Mouse (Mus musculus): ENCODE measurements around the gene Slc35d1. TPM values are rescaled to one million over a fixed set of nuclear protein-coding genes. Genes with fewer than 3 reads are reported as not detected.
"Not testable (repeated sequence)": the region's sequence is repeated elsewhere in the genome, so short reads cannot be mapped to it uniquely, and the experiment has no call there.

The Slc35d1 gene
- total RNA-seq, 1 experiment from 2014 or later = 8.6 TPM

- no peak; the same call in 1 of the 2 replicates for ATAC-seq (replicated peaks; ENCODE audit: low read depth, poor library complexity, severe bottlenecking)
Observed at GRCm38 (mm10) chr4:103192421-103192820, 22.5 kb downstream of the Slc35d1 start.

GRCm38 (mm10) chr4:103188786-103189640, 26.0 kb downstream of the Slc35d1 start:
- ATAC-seq (replicated peaks; ENCODE audit: low read depth, poor library complexity, severe bottlenecking) = 0 out of 2 replicates have a peak, but pooled peaks have one; percentile 32

- ATAC-seq (replicated peaks; ENCODE audit: low read depth, poor library complexity, severe bottlenecking) = no peak
Observed at GRCm38 (mm10) chr4:103180300-103180888, 34.6 kb downstream of the Slc35d1 start.

- no peak for ATAC-seq (replicated peaks; ENCODE audit: low read depth, poor library complexity, severe bottlenecking)
Observed at GRCm38 (mm10) chr4:103179581-103179980, 35.4 kb downstream of the Slc35d1 start.

- ATAC-seq (replicated peaks; ENCODE audit: low read depth, poor library complexity, severe bottlenecking) = no peak
Observed at GRCm38 (mm10) chr4:103178635-103179318, 36.2 kb downstream of the Slc35d1 start.

- no peak for ATAC-seq (replicated peaks; ENCODE audit: low read depth, poor library complexity, severe bottlenecking)
Observed at GRCm38 (mm10) chr4:103177681-103178080, 37.3 kb downstream of the Slc35d1 start.

- ATAC-seq (replicated peaks; ENCODE audit: low read depth, poor library complexity, severe bottlenecking) = no peak
Observed at GRCm38 (mm10) chr4:103174001-103174400, 41.0 kb downstream of the Slc35d1 start.

GRCm38 (mm10) chr4:103173507-103173906, 41.5 kb downstream of the Slc35d1 start:
- ATAC-seq (replicated peaks; ENCODE audit: low read depth, poor library complexity, severe bottlenecking) = no peak

- ATAC-seq (replicated peaks; ENCODE audit: low read depth, poor library complexity, severe bottlenecking) = no peak
Observed at GRCm38 (mm10) chr4:103171256-103171655, 43.7 kb downstream of the Slc35d1 start.

GRCm38 (mm10) chr4:103166198-103166597, 48.8 kb downstream of the Slc35d1 start:
- not testable (repeated sequence) for ATAC-seq (replicated peaks; ENCODE audit: low read depth, poor library complexity, severe bottlenecking)

GRCm38 (mm10) chr4:103158781-103159180, 56.2 kb downstream of the Slc35d1 start:
- no peak for ATAC-seq (replicated peaks; ENCODE audit: low read depth, poor library complexity, severe bottlenecking)

- ATAC-seq (replicated peaks; ENCODE audit: low read depth, poor library complexity, severe bottlenecking) = no peak
Observed at GRCm38 (mm10) chr4:103151946-103152345, 63.0 kb downstream of the Slc35d1 start.

GRCm38 (mm10) chr4:103146339-103146738, 68.6 kb downstream of the Slc35d1 start:
- ATAC-seq (replicated peaks; ENCODE audit: low read depth, poor library complexity, severe bottlenecking) = peak; percentile 82

GRCm38 (mm10) chr4:103136946-103137345, 78.0 kb downstream of the Slc35d1 start:
- ATAC-seq (replicated peaks; ENCODE audit: low read depth, poor library complexity, severe bottlenecking) = peak; percentile 58

- ATAC-seq (replicated peaks; ENCODE audit: low read depth, poor library complexity, severe bottlenecking) = no peak
Observed at GRCm38 (mm10) chr4:103126533-103126932, 88.4 kb downstream of the Slc35d1 start.

- no peak for ATAC-seq (replicated peaks; ENCODE audit: low read depth, poor library complexity, severe bottlenecking)
Observed at GRCm38 (mm10) chr4:103123606-103124005, 91.4 kb downstream of the Slc35d1 start.

GRCm38 (mm10) chr4:103123086-103123485, 91.9 kb downstream of the Slc35d1 start:
- ATAC-seq (replicated peaks; ENCODE audit: low read depth, poor library complexity, severe bottlenecking) = peak; percentile 20

GRCm38 (mm10) chr4:103120874-103121389, 94.0 kb downstream of the Slc35d1 start:
- ATAC-seq (replicated peaks; ENCODE audit: low read depth, poor library complexity, severe bottlenecking) = peak; percentile 17; the same call in 1 of the 2 replicates
